Comparison of ENCODE assay signal across 29 mouse cellular contexts in genomic region chr14:45446777-45447176, GRCm38 (mm10). TPM values are rescaled to one million over a fixed set of nuclear protein-coding genes. Genes with fewer than 3 reads are reported as not detected.
DNase-seq lines count a peak whose midpoint lies in the region; ATAC-seq and TF ChIP-seq lines count a peak whose summit lies in the region.
"Had no signal": no experiment of that assay in that cellular context is flagged by ENCODE, and none has a peak within 500 bp of the region (broad histone marks: within the 10 kb centered on the region; RNA-seq: fewer than 3 reads in every experiment).

No protein-coding gene starts in this region.

- TF ChIP-seq POLR2A in myocyte (IDR thresholded peaks at IDR 0.05; ENCODE audit: insufficient read length, low read depth): no peak

- H3K36me3 ChIP-seq in hindbrain, embryonic 10.5 days: no peaks in the 10 kb centered on the region
- no peaks in the 10 kb centered on the region for H3K36me3 ChIP-seq in hindbrain, embryonic 14.5 days (replicated peaks; ENCODE audit: control insufficient read depth, insufficient read depth)
- no peaks in the 10 kb centered on the region for H3K36me3 ChIP-seq in kidney, postnatal 0 days (ENCODE audit: insufficient read depth, low read length)
- no peaks in the 10 kb centered on the region for H3K36me3 ChIP-seq in midbrain, embryonic 11.5 days (ENCODE audit: control insufficient read depth, insufficient read depth, low read length)
- no peaks in the 10 kb centered on the region for H3K36me3 ChIP-seq in midbrain, embryonic 14.5 days (ENCODE audit: control insufficient read depth, insufficient read depth, low read length)
- H3K36me3 ChIP-seq in myocyte (ENCODE audit: control insufficient read depth, insufficient read depth): no peaks in the 10 kb centered on the region
- H3K36me3 ChIP-seq: embryonic facial prominence, embryonic 13.5 days; forebrain, embryonic 10.5 days; G1E; hindbrain, embryonic 13.5 days; lung, embryonic 15.5 days; neural tube, embryonic 13.5 days had no signal

- ATAC-seq in hindbrain, embryonic 14.5 days (ENCODE audit: low FRiP score): no peak
- no peak; the same call in 1 of the 2 replicates for ATAC-seq in kidney, postnatal 0 days (replicated peaks; ENCODE audit: low FRiP score, low read depth)
- no peak for ATAC-seq in midbrain, embryonic 11.5 days (ENCODE audit: low FRiP score)
- no peak for ATAC-seq in midbrain, embryonic 14.5 days (ENCODE audit: low FRiP score, low TSS enrichment)
- ATAC-seq: forebrain, embryonic 16.5 days; inflammation-experienced regulatory T-cells, adult 6 months; midbrain, embryonic 16.5 days had no signal

- H3K79me2 ChIP-seq in myocyte (ENCODE audit: control insufficient read depth, insufficient read depth): no peaks in the 10 kb centered on the region

- TF ChIP-seq CTCF in kidney, postnatal 0 days (IDR thresholded peaks at IDR 0.05; ENCODE audit: low read depth): no peak

- no peak overlapping the region for H3ac ChIP-seq in myocyte (ENCODE audit: control insufficient read depth, insufficient read length)

- H3K27ac ChIP-seq in hindbrain, embryonic 10.5 days: 0 out of 2 replicates have a peak overlapping the region, but pooled peaks have one; percentile 8
- no peak overlapping the region for H3K27ac ChIP-seq in hindbrain, embryonic 14.5 days
- H3K27ac ChIP-seq in kidney, postnatal 0 days: no peak overlapping the region
- no peak overlapping the region for H3K27ac ChIP-seq in midbrain, embryonic 11.5 days (ENCODE audit: low read depth, low read length)
- H3K27ac ChIP-seq in midbrain, embryonic 14.5 days (replicated peaks; ENCODE audit: low read depth, low read length): no peak overlapping the region
- H3K27ac ChIP-seq: embryonic facial prominence, embryonic 13.5 days; forebrain, embryonic 10.5 days; gastrocnemius, adult 2 months; heart, adult 2 months; hindbrain, embryonic 13.5 days; liver, embryonic 14.5 days; lung, embryonic 15.5 days; neural tube, embryonic 13.5 days had no signal

- H3K9me3 ChIP-seq in hindbrain, embryonic 10.5 days: no peaks in the 10 kb centered on the region
- H3K9me3 ChIP-seq in hindbrain, embryonic 14.5 days (ENCODE audit: control insufficient read depth, low read length): no peaks in the 10 kb centered on the region
- no peaks in the 10 kb centered on the region for H3K9me3 ChIP-seq in kidney, postnatal 0 days (replicated peaks; ENCODE audit: low read length)
- H3K9me3 ChIP-seq in midbrain, embryonic 11.5 days (ENCODE audit: control insufficient read depth, low read length): no peaks in the 10 kb centered on the region
- H3K9me3 ChIP-seq in midbrain, embryonic 14.5 days (ENCODE audit: control insufficient read depth, low read length): no peaks in the 10 kb centered on the region
- H3K9me3 ChIP-seq: embryonic facial prominence, embryonic 13.5 days; forebrain, embryonic 10.5 days; G1E; hindbrain, embryonic 13.5 days; lung, embryonic 15.5 days; neural tube, embryonic 13.5 days had no signal

- H3K4me3 ChIP-seq in hindbrain, embryonic 10.5 days: no peak overlapping the region
- H3K4me3 ChIP-seq in hindbrain, embryonic 14.5 days (replicated peaks; ENCODE audit: low read length): no peak overlapping the region
- H3K4me3 ChIP-seq in kidney, postnatal 0 days (replicated peaks; ENCODE audit: low read depth, low read length): no peak overlapping the region
- H3K4me3 ChIP-seq in midbrain, embryonic 11.5 days (ENCODE audit: low read depth, low read length): no peak overlapping the region
- H3K4me3 ChIP-seq in midbrain, embryonic 14.5 days (replicated peaks; ENCODE audit: low read depth, low read length): no peak overlapping the region
- no peak overlapping the region for H3K4me3 ChIP-seq in myocyte
- H3K4me3 ChIP-seq: embryonic facial prominence, embryonic 13.5 days; forebrain, embryonic 10.5 days; gastrocnemius, adult 2 months; heart, adult 2 months; hindbrain, embryonic 13.5 days; lung, embryonic 15.5 days; neural tube, embryonic 13.5 days had no signal

- 53% methylated on average over 3 of the region's 3 CpGs for WGBS in hindbrain, embryonic 10.5 days
- 44% methylated on average over 3 of the region's 3 CpGs for WGBS in hindbrain, embryonic 14.5 days
- 72% methylated on average over 3 of the region's 3 CpGs for WGBS in kidney, postnatal 0 days
- WGBS in midbrain, embryonic 11.5 days: 75% methylated on average over 3 of the region's 3 CpGs
- 82% methylated on average over 3 of the region's 3 CpGs for WGBS in midbrain, embryonic 14.5 days

- peaks cover 48% of the 10 kb centered on the region for H3K4me1 ChIP-seq in hindbrain, embryonic 10.5 days (replicated peaks)
- H3K4me1 ChIP-seq in hindbrain, embryonic 14.5 days (replicated peaks; ENCODE audit: control insufficient read depth, insufficient read depth, low read length): peaks cover 3% of the 10 kb centered on the region; the same call in 1 of the 2 replicates
- H3K4me1 ChIP-seq in kidney, postnatal 0 days (replicated peaks; ENCODE audit: insufficient read depth, low read length): peaks cover 33% of the 10 kb centered on the region
- peaks cover 4% of the 10 kb centered on the region for H3K4me1 ChIP-seq in midbrain, embryonic 11.5 days (ENCODE audit: control insufficient read depth, insufficient read depth, low read length)
- no peaks in the 10 kb centered on the region for H3K4me1 ChIP-seq in midbrain, embryonic 14.5 days (ENCODE audit: control insufficient read depth, insufficient read depth, low read length)

- no peaks in the 10 kb centered on the region for H3K27me3 ChIP-seq in hindbrain, embryonic 10.5 days (ENCODE audit: insufficient read depth, poor library complexity, severe bottlenecking)
- H3K27me3 ChIP-seq in hindbrain, embryonic 14.5 days (ENCODE audit: control insufficient read depth, insufficient read depth, low read length): no peaks in the 10 kb centered on the region
- H3K27me3 ChIP-seq in kidney, postnatal 0 days (ENCODE audit: insufficient read depth, low read length): no peaks in the 10 kb centered on the region
- H3K27me3 ChIP-seq in midbrain, embryonic 11.5 days (ENCODE audit: control insufficient read depth, insufficient read depth, low read length): no peaks in the 10 kb centered on the region
- no peaks in the 10 kb centered on the region for H3K27me3 ChIP-seq in midbrain, embryonic 14.5 days (ENCODE audit: control insufficient read depth, insufficient read depth, low read length)
- H3K27me3 ChIP-seq in myocyte (ENCODE audit: control insufficient read depth, insufficient read depth, insufficient read length): no peaks in the 10 kb centered on the region
- H3K27me3 ChIP-seq: embryonic facial prominence, embryonic 13.5 days; hindbrain, embryonic 13.5 days; lung, embryonic 15.5 days; neural tube, embryonic 13.5 days had no signal

- no peak for DNase-seq in hindbrain, embryonic 10.5 days (ENCODE audit: low spot score)
- DNase-seq in hindbrain, embryonic 14.5 days (ENCODE audit: low spot score): no peak
- peak; percentile 29 for DNase-seq in kidney, postnatal 0 days (ENCODE audit: low spot score)
- no peak for DNase-seq in kidney, postnatal 4 days
- DNase-seq in midbrain, embryonic 11.5 days (ENCODE audit: low spot score, missing footprints): peak; percentile 65
- no peak for DNase-seq in midbrain, embryonic 14.5 days
- no peak for DNase-seq in neural tube, embryonic 10.5 days (ENCODE audit: extremely low spot score, low spot score)
- DNase-seq: adrenal gland, postnatal 14 days; cerebellum, adult 11 months; cerebellum, adult 9-11 months; gastrocnemius, adult 2 months; gastrocnemius, postnatal 36 days; heart, postnatal 14 days; kidney, adult 18-20 months; kidney, postnatal 36 days; thymus, adult 2 months; thymus, postnatal 36 days had no signal

- no peak overlapping the region for H3K9ac ChIP-seq in hindbrain, embryonic 14.5 days
- H3K9ac ChIP-seq in kidney, postnatal 0 days (ENCODE audit: low read depth, low read length): no peak overlapping the region
- no peak overlapping the region for H3K9ac ChIP-seq in midbrain, embryonic 11.5 days (ENCODE audit: low read length)
- no peak overlapping the region for H3K9ac ChIP-seq in midbrain, embryonic 14.5 days (replicated peaks; ENCODE audit: low read length)
- H3K9ac ChIP-seq: embryonic facial prominence, embryonic 13.5 days; hindbrain, embryonic 13.5 days; liver, embryonic 14.5 days; lung, embryonic 15.5 days; neural tube, embryonic 13.5 days had no signal

- no peak overlapping the region for H3K4me2 ChIP-seq in hindbrain, embryonic 14.5 days (replicated peaks)
- H3K4me2 ChIP-seq in kidney, postnatal 0 days (ENCODE audit: low read length): no peak overlapping the region
- no peak overlapping the region for H3K4me2 ChIP-seq in midbrain, embryonic 11.5 days
- no peak overlapping the region for H3K4me2 ChIP-seq in midbrain, embryonic 14.5 days (ENCODE audit: low read length)
- no peak overlapping the region for H3K4me2 ChIP-seq in myocyte (ENCODE audit: low read depth)
- H3K4me2 ChIP-seq: embryonic facial prominence, embryonic 13.5 days; hindbrain, embryonic 13.5 days; lung, embryonic 15.5 days; neural tube, embryonic 13.5 days had no signal

TF ChIP-seq in myocyte, 11 proteins besides CTCF, POLR2A, EP300 and RAD21:
- TF ChIP-seq MYOG (IDR thresholded peaks at IDR 0.05; ENCODE audit: control insufficient read depth in 1 of 3, insufficient read depth in 1 of 3, insufficient read length in 2 of 3, low read depth in 2 of 3) (no peak), POLR2AphosphoS2 (IDR thresholded peaks at IDR 0.05; ENCODE audit: insufficient read length, low read depth) (no peak), TCF3 (IDR thresholded peaks at IDR 0.05; ENCODE audit: insufficient read length, low read depth) (no peak), MAX (IDR thresholded peaks at IDR 0.05; ENCODE audit: low read depth) (no peak), MYOD1 (IDR thresholded peaks at IDR 0.05; ENCODE audit: control insufficient read depth in 1 of 3, insufficient read length in 2 of 3, low read depth in 2 of 3) (peak in 2 of 3 experiments; percentile 29 to 47), TCF12 (IDR thresholded peaks at IDR 0.05; ENCODE audit: insufficient read depth, poor library complexity, severe bottlenecking) (no peak), REST (IDR thresholded peaks at IDR 0.05; ENCODE audit: insufficient read depth, insufficient read length) (no peak)

RNA-seq across cellular contexts. Expression of gene Gnpnat1, which starts 42.1 kb away (rescaled TPM):
- polyA plus RNA-seq in hindbrain, embryonic 10.5 days (2016; fragmentation: Nextera tagmentation; extraction: Ambion mirVana): 38.6 and 46.1 TPM in 2 replicates
- 29.5 and 30.2 TPM in 2 replicates for polyA plus RNA-seq in hindbrain, embryonic 14.5 days (2014; fragmentation: Nextera tagmentation; extraction: Ambion mirVana)
- polyA plus RNA-seq in kidney, postnatal 0 days (2015; fragmentation: Nextera tagmentation; extraction: Ambion mirVana): 79.0 and 83.3 TPM in 2 replicates
- 42.7 and 46.6 TPM in 2 replicates for polyA plus RNA-seq in midbrain, embryonic 11.5 days (2014; fragmentation: Nextera tagmentation; extraction: Ambion mirVana)
- polyA plus RNA-seq in midbrain, embryonic 14.5 days (2014; fragmentation: Nextera tagmentation; extraction: Ambion mirVana): 31.6 and 32.3 TPM in 2 replicates
- 33.9 TPM for polyA plus RNA-seq in myocyte (2012; fragmentation: generic; extraction: Trizol)

Comparison
In these comparisons a context has a peak if more than half of its experiments do, and no peak if none do; other contexts are left out.
1. DNase-seq: peak in kidney, postnatal 0 days (single experiment) and midbrain, embryonic 11.5 days (single experiment); none in hindbrain, embryonic 10.5 days (single experiment), hindbrain, embryonic 14.5 days (single experiment), kidney, postnatal 4 days (0 of 2), midbrain, embryonic 14.5 days (single experiment) and neural tube, embryonic 10.5 days (single experiment).